Mouse (Mus musculus): ENCODE data around the gene Bcl2l13.

Gene Bcl2l13

DNA sequence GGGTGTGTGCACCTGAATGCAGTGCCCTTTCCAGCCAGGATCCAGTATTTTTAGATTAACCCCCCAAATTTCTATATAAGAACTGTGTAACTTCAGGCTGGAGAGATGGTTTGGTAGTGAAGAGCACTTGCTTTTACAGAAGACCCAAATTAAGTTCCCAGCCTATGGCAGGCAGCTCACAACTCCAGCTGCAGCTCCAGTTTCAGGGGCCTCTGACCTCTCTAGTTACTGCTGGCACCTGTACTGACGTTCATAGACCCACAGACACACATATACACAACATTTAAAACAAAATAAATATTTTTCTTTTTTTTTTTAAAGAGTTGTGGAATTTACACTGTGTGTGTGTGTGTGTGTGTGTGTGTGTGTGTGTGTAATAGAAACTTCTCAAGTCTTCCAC is 93.4 kb downstream of the Bcl2l13 start:
- no peak for DNase-seq (ENCODE audit: low read depth, low spot score)

DNA sequence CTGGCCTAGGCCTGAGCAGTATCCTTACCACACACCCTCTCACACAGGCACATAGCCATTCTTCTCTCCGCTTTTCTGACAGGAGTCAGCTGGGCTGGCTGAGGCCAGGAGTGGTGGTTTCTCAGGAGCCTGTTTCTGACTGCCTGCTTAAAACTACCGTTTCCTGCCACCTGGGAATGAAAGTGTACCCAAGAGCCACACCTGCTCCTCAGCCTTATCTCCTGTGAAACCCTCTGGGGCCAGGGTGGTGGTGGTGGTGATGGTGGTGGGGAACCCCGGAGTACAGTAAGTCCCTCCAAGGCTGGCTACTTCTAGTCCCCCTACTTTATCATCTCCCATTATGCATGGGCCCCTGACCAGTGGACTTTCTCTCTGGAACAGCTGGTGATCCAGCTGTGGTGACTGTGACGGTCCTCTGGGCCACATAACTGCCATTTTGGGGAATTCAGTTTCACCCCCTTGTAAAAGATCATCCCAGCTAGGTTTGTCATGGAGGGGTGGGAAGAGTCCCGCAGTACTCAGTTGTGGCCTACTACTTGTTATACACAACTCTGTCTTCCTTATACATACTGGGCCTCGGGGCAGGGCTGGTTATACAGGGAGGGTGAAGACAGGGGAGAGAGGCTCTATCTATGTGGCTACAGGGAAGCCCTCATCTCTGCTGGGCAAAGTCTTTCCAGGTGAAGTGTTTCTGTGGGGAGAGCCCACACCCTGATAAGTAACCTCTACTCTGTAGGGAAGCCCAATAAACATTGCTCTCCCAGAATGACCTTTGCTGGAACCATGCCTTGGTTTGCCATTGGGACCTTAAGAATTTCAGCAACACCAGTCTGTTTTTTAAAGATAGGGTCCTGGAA is 94.7 kb downstream of the Bcl2l13 start:
- DNase-seq (ENCODE audit: low read depth, low spot score) = no peak

DNA sequence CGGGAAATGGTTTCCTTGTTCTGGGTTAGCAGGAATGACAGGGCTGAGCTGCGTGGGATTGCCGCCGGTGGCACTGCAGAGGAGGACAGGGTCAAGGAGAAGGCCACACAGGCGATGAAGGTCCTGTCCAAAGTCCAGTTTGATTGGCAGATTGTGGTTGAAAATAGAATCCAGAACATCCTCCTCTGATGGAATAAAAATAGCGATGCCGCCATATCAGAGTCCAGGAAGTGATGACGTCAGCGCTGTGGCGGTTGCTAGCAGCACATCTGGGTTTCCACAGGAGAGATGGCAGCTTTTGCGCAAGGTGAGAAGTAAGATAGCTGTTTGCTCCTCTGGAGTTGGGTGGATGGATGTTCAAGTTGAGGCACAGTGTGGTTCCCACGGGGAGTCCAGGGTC is 96.6 kb downstream of the Bcl2l13 start:
- DNase-seq (ENCODE audit: low read depth, low spot score) = peak; percentile 83

DNA sequence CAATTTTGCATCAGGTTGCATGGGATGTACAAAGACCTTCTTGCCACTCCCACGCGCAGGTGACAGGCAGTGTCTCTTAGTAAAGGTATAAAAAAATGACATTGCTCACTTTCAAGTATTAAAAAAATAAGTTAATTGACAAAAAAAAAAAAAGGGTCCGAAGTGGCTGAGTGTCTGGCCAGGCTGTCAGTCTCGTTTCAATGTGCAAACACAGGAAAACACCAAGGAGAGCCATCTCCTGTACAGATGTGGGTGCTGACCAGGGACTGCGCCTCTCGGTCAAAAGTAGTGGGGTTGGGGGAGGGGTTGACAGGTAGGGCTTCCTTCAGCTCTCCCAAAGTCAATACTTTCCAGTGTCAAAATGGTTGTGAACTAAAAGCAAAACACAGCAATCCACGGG is 97.7 kb downstream of the Bcl2l13 start:
- no peak for DNase-seq (ENCODE audit: low read depth, low spot score)

DNA sequence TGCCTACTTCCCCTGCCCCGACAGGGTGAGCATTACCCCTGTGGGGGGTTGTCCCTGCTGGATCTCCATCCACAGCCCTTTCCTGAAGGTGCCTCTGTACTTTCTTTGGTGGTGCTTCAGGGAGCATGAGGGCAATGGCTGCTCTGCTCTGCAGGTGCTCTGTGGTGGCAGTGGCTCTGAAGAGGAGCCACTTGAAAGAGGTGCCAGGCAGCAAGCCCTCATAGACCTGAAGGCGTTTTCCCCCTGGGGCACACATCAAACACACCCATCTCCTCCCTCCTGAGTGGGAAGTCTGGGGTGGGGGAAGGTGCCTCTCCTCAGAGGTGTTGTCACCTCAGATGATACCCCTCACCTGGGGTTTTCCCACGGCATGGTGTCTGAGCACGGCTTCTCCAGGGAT is 98.2 kb downstream of the Bcl2l13 start:
- peak; percentile 27 for DNase-seq (ENCODE audit: low read depth, low spot score)

DNA sequence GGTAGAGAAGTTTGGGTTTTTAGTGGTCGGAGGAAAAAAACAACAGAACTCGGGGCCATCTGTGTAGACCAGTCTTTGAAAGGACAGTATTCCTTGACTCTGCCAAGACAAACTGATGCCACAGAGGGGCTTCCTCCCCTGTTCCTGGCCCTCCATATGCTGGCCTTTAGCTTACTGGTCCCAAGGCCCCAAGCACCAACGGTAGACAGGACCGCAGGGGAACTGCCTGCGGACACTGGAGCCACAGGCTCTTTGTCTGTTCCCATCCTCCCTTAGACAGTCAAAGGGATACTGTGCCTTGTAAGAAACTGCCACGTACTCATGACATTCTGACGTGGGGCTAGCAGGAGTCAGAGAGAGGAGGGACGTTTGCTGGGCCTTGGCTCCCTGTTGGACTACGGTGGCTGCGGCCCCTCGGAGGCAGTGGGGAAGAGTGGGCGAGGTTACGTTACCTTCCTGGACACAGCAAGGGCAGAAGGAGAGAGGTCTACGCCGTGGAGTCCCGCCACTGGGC is 101.1 kb downstream of the Bcl2l13 start:
- no peak for DNase-seq (ENCODE audit: low read depth, low spot score)

DNA sequence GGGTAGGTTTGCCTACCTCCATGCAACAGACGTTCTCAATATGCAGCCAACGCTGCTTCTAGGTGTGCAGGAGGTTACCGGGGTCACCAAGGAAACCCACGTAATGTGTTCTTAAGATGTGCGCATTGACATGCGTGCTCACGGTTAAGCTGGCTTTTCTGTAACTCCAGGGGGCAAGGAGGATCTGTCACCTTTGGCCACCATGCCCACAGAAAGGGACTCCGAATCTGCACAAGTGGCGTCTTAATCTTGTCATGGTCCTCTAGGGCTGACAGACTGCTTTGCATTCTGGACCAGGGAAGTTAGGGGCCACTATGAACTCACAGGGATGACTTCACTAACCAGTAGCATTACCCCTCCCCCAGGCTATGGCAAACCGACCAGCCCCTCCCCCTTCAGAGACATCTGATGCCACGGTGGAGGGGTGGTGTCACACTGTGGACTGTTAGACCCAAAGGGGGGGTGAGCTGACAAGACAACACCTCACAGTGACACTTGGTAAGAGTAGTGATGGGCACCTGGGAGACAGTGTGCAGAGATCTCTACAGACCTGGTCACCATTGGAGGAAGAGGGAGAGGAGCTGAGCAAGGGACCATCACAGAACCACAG is 102.1 kb downstream of the Bcl2l13 start:
- DNase-seq (ENCODE audit: low read depth, low spot score) = no peak

DNA sequence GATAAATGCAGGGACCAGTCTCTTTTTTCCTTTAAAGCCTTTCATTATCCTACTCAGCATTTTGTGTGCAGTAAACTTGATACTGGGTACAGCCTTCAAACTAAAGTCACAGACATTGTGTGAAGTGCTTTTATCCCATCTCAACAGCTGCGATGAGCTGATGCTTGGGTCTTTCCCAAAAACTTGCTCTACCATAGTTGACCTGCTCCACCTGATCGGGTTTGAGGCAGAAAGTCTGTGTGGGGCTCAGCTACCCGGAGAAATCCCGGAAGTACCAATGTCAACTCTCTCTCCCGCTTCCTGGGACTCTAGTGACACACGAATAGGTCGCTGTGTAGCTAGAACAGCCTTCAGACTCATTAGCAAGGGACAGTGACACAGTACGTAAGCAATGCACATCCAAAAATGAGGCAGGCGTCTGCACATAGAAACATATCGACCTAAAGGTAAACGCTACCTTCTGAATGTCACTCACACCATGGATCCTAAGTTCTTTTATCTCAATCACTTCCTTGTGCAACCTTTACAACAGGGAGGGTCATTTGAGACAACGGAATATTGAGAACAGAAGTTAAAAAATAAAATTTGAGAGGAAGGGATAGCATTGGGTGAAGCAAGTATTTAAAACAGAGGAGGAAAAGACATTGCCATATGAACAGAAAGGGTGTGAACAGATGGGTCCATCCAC is 102.9 kb downstream of the Bcl2l13 start:
- DNase-seq (ENCODE audit: low read depth, low spot score) = no peak

DNA sequence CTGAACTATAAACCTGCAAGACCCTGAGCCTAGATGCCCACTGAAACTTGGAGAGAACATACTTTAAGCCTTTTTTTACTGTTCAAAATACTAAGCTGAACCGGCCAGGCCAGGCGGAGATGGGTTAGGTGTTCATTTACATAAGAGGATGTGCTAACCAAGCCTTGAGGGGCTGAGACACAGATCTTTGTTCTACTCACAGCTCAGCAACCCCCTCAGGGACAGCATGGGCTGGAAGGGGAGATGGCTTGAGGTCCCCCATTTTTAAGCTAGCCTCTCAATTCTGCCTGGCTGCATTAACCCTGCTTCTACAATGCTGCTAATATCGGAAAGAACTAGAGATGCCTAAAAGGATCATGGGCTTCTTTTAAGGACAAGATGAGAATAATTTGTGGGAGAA is 103.8 kb downstream of the Bcl2l13 start:
- no peak for DNase-seq (ENCODE audit: low read depth, low spot score)

DNA sequence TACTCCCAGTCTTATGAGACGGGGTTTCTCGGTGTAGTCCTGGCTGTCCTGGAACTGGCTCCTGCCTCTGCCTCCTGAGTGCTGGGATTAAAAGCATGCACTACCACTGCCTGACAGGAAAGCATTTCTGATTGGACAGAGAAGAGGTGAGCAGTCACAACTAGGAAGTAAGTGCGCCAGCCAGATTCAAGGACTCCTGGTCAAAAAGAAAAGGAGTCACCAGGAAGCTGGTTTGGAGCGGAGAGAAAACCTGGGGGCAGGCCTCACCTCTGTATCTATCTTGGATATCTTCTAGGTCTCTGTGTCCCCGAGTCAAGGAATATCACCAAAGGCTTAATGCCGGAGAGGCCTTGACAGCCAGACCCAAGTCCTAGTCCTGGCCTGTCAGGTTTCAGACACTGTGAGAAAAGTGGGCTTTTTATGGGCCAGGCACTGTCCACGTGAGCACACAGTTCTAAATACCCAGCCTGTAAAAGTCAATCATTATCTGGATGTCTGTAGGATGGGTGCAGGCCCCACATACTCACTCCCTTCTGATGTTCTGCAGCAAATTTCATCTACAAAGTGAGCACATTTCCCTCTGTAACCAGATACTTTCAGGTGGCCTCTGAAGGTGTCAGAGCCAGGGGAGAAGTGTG is 104.6 kb downstream of the Bcl2l13 start:
- DNase-seq (ENCODE audit: low read depth, low spot score) = no peak

DNA sequence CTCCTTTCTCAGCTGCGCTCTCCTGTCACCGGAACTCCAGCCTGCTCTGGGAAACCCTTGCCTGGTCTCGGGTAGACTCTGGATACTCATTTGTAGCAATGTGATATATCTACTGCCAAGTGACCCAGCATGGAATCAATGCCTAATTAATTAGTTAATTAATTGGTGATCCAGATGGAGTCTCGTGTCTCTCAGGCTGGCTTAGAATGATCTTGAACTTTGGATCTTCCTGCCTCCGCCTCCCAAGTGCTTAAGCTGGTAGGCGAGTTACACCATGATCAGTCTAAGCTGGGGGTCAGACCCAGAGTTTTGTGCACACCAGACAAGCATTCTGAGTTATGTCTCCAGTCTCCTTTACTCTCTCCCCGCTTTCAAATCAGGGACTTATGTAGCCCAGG is 105.1 kb downstream of the Bcl2l13 start:
- no peak for DNase-seq (ENCODE audit: low read depth, low spot score)

DNA sequence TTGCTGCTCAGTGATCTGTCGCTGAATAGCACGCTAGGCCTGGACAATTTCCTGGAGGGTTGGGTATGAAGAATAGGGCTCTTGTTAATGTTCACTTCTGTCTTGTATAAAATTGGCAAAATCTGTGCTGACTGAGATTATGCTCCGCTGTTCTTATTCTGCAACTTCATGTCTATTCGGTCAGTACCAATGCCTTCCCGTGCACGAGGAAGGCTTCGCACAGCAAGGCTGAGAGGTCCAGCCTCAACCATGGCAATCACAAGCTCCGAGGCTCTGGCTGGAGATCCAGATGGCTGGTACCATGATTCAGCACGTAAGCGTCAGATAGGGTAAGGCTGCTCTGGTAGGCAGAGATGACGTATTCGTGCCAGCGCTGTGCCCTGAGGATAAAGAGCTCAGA is 105.6 kb downstream of the Bcl2l13 start:
- DNase-seq (ENCODE audit: low read depth, low spot score) = no peak

Measured in CD4-positive, CD25-positive, alpha-beta regulatory T cell, adult 2 months (primary cell).